Mouse (Mus musculus) erythroblast, adult 5-6 weeks (primary cell): Measurements from ENCODE around the gene Tor1aip1. TPM values are rescaled to one million over a fixed set of nuclear protein-coding genes. Genes with fewer than 3 reads are reported as not detected.

Experiments used
- ATAC-seq: replicated peaks from 2 replicates; pipeline ENCODE4 v1.8.0; 2016; ENCODE audit warnings: moderate number of reproducible peaks, mild to moderate bottlenecking, moderate TSS enrichment, inconsistent platforms; ENCODE audit not compliant: poor library complexity, low FRiP score, severe bottlenecking
- total RNA-seq, 2 experiments: library from RNA; stranded (forward) in 1 of 2; stranded (reverse) in 1 of 2; fragments of 150-400 nt in 1 of 2; fragments of 200-764, 138-1000 nt in 1 of 2; gene quantifications; 2 replicates each; pipeline versions ENCODE4 v1.2.3 to v1.2.4; 2015 to 2017; ENCODE audit warnings: low replicate concordance in 2 of 2

The Tor1aip1 gene
- total RNA-seq, 2 experiments from 2014 or later, result 58.6 to 65.9 TPM

DNA sequence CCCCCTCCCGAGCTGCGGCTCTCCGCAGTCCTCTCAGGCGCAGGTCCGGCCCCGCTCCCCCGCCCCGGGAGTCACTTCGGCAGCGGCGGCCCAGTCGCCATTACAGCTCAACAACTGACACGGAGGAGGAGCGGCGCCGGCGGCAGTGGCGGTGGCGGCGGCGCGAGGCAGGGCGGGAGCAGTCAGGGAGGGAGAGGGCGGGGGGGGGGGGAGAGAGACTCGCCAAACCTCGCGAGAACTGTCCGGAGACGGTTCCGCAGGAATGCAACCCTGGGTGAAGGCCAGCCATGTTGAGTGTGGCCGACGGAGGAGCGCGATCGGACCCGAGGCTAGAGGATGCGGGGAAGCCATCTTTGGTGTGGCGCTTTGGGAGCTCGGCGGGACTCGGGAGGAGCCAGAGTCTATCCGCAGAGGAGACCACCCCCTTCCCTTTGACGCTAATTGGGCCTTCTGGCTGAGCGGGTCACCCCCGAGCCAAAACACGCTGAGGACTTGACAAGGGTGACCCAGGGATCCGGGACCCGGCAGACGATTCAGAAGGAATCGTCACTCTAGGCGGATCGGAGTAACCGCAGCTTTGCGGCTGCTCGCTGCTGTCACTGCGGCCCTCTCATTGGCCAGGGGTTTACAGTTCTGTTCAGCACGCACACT lies 63.1 kb downstream of the Tor1aip1 start, which contains the start of gene Cep350:
Gene Cep350 (minus strand): TSS at position 188 of the 651 bp plus-strand sequence.
- peak; percentile 94 for ATAC-seq

DNA sequence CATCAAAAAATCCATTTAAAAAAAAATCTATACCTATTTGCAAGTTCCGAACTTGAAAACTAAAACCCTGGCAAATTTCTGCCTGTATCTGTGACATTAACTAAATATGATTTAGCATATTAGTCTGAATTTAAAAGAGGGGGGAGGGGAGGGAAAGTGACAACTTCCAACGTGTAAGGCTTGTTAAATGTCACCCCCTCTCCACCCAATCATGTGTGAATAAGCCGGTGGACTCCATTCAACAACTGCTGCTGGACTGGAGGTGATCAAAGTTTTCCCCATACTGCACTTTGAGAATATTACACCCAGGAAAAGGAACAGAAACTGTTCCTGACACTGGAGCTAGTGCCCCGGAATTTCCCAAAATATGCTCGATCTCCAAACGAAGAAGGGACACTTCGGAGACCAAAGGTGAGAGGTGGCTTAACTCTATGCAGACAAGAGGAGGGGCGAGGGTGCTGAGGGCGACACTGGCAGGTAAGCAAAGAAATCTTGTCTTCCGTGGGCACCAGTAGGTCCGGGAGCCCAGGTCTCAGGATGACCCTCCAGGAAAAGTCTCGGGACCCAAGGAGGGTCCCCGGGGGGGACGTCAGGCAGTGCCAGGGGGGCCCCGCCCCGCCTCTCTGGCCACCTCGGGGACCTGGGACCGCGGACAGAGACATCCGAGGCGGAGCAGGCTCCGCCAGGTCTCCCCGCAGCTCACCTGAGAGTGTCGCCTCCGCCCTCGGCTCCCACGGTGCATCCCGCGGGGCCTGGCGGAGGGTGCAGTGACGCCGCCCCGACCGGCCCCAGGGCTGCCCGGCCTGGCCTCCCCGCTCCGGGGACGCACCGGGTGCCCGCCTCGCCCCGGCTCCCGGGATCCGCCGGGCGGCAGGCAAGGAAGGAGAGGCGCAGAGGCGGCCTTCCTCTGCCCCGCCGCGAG lies 63.9 kb downstream of the Tor1aip1 start:
- ATAC-seq, result peak; percentile 25

Other genes starting within 250 kb of the Tor1aip1 start
- gene Qsox1, start 223.6 kb downstream of the Tor1aip1 start, total RNA-seq (2015; ENCODE audit: low replicate concordance), result 1.5 and 4.2 TPM in 2 replicates
- 4.6 and 8.2 TPM in 2 replicates for gene Qsox1, start 223.6 kb downstream of the Tor1aip1 start, total RNA-seq (2017; ENCODE audit: low replicate concordance)
- 35.5 and 42.2 TPM in 2 replicates for gene Cep350, start 63.2 kb downstream of the Tor1aip1 start, total RNA-seq (2015; ENCODE audit: low replicate concordance)
- 48.2 and 80.0 TPM in 2 replicates for gene Cep350, start 63.2 kb downstream of the Tor1aip1 start, total RNA-seq (2017; ENCODE audit: low replicate concordance)
- 131 and 134 TPM in 2 replicates for gene Tor1aip2, start 1.1 kb downstream of the Tor1aip1 start, total RNA-seq (2015; ENCODE audit: low replicate concordance)
- 130 and 147 TPM in 2 replicates for gene Tor1aip2, start 1.1 kb downstream of the Tor1aip1 start, total RNA-seq (2017; ENCODE audit: low replicate concordance)
- not detected in 2 replicates for gene Fam163a, start 168.5 kb upstream of the Tor1aip1 start, total RNA-seq (2015; ENCODE audit: low replicate concordance)
- not detected in 2 replicates for gene Fam163a, start 168.5 kb upstream of the Tor1aip1 start, total RNA-seq (2017; ENCODE audit: low replicate concordance)